Mouse (Mus musculus) cerebellum, adult 9-10 months (tissue): ENCODE data around the gene Olfr1396.

Experiments used
- DNase-seq: peaks from one replicate; pipeline ENCODE4 v3.0.0; 2022

Gene Olfr1396

DNA sequence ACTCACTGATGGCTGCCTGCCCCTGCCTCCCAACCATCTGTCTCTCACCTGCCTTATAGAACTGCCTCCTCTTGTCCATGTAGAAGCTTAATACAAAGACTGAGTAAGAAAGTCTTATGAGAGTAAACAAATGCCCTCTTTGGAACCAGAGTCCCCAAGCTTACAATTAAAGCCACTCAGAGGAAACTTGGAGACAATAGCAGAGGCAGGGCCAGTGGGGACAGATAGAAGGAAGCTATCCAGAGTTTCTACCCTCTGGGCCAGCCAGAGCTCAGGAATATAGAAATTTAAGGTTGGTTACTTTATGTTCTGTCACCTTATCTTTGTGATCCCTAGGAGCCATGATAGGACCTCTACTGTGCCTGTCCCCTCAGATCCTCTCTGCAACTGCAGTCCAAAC, at the start of gene Olfr1396:
Olfr1396 (minus strand) TSS at position 101 of the 400 bp plus-strand sequence.
- no peak for DNase-seq

DNA sequence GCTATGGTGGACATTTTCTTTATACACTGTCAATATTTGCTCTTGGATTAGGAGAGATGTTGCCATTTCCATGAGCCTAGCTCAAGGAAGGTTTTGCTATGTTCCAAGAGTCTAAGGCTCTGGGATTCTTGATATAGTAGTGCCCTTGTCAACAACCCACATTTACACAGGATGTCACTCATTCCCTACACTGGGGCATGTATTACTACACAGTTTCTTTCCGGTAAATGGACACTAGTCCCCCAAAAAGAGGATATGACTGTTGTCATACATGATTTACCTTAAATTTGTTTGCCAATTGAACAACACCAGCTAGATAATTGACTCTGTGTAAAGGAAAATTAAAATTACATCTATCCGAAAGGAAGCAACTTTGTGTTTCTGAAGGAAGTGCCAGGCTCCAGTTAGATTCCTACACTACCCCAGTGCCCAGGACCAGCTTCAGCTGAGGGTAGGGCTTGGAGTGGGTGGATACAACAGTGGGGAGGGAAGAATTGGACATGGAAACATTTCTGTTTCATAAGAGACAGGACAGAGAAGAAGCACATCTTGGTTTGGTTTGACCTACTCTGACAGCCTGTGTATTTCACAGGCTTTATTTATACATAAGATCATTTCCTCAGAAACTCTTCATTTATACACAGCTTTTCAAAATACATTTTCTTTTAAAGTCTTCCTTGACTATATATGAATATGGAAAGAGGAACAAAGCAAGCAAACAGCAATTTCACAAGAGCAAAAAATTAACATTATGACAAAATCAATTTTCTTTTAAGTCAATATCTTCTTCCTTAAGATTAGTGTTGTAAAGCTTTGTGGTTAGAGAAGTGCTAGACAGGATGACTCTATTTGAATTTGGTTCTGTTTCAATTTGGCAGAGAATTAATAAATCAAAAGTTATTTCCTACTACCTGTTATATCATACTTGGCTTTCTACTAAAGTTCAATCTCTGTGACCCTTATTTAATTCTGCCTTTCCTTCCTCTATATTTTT, 42.4 kb upstream of the Olfr1396 start:
- DNase-seq: no peak

DNA sequence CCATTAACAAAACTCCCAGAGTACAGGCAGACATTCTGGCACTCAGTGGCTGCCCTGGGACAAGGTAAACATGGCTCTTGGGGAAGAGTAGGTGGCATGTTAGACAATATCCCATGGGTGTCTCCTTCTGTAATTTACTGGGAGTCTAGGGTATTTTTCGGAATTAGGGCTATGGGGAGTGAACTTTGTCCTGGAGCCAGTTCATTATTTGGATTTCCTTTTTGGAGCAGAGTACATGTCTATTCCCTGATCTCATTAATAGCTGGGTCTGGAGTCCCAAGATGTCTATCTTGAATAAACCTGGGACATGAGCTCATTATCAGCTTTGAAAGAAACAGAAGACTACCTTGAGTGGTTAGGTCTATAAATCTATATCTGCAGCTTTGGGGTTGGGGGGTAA, 39.4 kb upstream of the Olfr1396 start, which contains the start of gene Olfr1394:
Olfr1394 (plus strand) TSS at position 301 of the 400 bp plus-strand sequence.
- no peak for DNase-seq

DNA sequence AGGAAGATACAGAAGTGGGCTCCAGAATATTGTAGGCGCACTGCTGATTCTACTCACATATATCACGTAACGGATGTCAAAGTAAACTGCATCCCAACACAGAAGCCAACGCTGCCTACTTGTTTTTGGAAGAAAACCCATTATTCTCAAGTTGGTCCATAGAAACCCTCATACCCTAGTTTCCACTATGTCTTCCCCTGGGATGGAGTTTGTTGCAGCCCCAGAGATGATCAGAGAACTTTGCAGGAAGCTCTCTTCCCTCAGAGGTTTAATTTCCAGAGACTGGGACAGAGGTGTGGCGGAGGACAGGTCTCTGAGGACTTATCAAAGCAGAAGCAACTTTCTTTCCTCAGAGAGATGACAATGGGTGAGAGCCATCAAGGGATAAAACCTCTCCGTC, 27.3 kb upstream of the Olfr1396 start, which contains the start of gene Olfr1395:
Olfr1395 (plus strand) TSS at position 301 of the 400 bp plus-strand sequence.
- no peak for DNase-seq

DNA sequence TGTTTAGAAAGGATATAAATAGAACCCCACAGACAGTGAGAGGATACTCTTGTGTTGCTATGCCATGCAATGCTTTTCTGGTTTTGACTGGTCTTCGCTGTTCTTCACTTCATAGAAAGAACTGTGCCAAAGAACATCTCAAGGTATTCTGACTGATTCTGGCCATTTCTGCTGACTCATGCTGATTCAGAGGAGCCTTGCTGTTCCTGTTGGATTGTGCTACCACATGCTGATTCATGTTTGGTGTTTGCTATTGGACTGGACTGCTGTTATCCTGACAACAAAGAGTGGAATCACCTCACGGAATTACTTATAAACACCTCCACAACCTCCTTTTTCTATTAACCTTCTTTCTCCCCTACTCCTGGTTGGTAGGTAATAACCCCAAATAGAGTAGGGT, 9.5 kb upstream of the Olfr1396 start:
- no peak for DNase-seq

DNA sequence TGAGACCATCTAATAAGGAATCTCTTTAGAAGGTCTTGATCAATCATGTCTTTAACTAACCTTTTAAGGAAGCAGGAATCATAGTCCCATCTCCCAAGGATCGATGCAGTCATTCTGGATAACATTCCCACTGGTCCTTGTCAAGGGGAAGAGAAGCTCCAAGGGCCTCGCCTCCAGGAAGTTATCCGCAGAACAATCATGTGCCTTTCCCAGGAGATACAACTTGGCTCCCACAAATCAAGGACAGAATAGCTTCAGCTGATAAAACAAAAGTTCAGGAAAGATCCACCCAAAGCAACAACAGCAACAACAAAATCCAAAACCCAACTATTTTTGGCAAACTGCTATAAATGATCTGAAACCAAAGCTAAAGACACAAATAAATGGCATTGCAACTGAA, 5.0 kb upstream of the Olfr1396 start:
- DNase-seq: no peak

DNA sequence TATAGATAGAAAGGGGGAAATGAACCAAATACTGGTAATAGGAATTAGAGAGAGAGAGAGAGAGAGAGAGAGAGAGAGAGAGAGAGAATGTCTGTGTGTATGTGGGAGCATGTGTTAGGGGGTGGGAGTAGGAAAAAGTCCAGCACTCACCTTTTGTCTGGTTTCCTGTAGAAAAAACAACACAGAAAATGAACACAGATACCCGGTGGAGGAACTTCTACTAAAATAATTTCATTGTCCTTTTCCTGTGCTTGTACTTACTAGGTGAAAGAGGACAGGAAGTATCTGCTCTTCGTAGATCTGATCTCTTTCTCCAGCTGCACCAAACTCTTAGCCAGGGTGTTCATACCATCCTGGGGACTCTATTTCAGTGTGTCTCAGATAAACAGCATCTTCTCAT, 516 bp downstream of the Olfr1396 start:
- no peak for DNase-seq

DNA sequence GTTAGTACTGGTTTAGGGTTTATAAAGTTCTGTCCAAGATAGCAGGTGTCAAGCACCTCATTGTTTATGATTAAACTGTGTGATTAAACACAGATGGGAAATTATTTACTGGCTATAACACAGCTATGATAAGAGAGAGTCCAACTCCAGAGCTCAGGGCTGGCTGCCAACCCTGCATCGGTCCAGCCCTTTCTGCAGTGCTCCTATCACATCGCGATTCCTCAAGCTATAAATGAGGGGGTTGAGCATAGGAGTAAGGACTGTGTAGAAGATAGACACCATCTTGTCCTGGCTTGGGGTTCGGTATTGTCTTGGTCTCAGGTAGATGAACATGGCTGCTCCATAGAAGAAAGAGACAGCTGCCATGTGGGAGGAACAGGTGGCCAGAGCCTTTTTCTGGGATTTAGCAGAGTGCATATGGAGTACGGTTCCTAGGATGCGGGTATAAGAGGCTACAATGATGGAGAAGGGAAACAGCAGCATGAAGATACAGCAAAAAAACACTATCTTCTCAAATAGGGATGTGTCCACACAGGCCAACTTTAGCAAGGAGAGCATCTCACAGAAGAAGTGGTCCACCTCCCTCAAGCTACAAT, 2.0 kb downstream of the Olfr1396 start:
- no peak for DNase-seq

DNA sequence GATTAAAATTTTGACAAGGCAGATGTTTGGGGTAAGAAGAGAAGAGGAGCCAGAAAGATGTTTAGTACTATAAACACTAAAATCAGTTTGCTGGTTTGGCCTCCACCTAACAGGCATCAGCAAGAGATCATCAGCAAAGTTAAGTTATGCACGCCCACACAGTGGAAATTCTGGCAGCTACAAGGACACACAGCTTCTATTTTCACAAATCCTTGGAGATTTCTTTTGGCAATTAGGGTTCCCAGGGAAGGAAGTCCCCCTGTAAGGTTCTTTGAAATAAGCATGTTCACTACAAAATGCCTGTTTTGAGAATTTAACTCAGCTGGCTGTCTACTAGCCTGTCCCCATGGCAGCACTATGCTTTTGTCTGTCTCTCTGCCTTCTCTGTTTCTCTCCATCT, 3.7 kb downstream of the Olfr1396 start:
- no peak for DNase-seq

DNA sequence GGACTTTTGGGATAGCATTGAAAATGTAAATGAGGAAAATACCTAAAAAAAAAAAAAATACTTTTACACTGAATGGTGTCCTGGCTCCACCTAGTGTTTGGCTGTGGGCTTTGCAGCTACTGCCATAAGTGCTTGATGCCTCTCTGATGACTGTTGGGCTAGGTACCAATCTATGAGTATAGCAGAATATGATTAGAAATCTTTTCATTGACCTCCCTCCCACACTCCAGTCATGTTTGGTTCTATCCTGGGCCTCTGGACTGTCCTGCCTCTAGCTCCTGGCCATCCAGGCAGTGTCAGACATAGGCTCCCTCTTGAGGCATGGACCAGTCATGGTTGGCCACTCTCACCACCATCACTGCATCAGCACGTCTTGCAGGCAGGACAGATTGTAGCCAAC, 5.8 kb downstream of the Olfr1396 start:
- no peak for DNase-seq

DNA sequence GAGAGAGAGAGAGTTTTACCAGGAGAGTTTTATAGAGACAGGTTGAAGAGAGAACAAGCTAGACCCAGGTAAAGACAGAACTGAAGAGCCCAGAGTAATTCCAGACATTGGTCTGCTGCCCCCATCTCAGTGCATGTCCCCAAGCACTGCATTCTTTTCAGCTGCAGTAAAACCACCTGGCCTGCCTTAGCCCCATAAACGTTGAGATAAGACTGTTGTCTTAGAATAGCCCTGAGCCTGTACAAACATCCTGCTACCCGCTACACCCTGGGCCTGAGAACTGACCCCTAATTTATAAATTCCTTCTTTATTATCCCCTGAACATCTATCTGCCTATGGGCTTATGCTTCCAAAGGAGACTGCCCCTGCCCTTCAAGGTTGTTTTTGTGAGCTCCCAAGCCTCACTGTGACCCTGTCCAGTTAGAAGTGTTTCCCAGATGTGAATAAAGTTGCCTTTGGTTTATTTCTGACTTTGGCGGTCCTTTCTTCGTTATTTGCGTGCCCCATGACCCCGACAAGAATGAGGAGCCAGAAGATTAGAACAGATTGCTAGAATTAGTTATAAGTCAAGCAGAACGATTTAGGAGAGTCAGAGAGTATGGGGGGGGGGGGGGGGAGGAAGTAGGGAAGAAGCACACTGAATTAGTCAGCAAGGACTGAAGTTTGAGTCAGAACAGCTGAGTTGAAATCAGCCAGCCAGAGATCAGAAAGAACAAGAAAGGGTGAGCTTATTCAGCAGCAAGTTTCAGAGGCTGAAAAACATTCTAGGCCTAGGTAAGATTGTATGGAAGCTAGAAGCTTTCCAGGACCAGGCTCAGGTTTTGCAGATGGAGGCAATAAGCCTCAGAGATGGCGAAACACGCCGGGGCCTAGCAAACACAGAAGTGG, 6.8 kb downstream of the Olfr1396 start:
- DNase-seq: no peak

DNA sequence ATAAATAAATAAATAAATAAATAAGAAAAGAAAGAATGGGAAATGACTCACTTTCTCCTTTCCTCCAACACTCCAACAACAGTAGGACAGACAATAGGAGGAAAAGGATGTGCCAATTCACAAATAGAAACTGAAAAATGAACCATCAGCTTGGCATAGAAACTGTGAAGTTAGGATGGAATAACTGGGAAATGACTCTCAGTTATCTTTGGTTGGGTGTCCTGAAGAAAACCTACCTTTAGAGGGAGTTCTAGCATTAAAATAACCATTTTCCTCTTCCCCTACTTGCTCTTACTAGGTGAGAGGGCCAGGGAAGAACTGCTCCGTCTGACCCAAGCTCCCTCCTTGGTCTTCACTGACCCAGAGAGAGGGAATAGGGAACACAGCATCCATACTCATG, 8.9 kb downstream of the Olfr1396 start:
- no peak for DNase-seq

DNA sequence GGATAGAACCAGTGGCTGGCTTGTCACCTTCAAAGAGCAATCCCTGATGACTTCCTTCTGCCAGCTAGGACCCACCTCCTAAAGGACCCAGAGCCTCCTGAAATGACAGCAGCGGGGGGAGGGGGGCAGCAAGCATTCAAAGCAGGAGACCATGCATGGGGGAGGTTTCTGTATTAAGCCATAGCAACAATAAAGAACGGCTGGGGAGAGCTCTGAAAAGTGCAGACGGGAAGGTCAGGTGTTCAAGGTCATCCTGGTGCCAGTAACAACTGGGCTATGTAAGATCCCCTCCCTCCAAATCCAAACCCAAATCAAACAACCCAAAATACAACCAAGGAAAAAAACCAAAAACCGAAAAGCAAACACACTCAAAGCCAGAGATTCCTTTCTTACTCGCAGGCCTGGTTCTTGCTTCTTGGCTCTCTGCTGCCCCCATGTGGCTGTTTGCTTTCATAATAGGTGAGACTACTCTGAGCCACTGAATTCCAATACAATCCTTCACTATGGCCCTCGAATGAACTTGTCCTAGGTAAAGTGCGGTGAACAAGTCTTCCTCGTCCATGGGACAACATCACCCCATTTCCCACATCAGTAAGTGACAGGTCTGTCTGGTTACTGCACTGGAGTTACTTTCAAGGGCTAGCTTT, 11.5 kb downstream of the Olfr1396 start:
- peak; percentile 74 for DNase-seq

DNA sequence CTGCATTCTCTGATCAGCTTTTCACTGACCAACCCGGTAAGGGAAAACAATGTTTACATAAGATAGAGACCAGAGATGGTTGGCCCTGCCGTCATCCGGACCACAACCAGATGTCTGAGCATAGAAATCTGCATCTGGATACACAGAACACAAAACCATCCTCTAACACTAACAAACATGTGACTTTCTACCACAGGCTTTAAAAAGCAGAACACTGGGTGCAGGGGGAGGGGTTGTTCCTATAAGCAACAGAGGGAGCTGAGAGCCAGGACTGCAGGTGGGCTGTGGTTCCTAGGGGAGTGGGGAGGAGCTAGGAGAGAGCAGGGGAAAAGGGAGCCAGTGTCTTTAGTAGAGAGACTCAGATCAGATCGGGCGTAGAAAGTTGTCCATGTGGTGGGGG, 13.2 kb downstream of the Olfr1396 start:
- DNase-seq: no peak

DNA sequence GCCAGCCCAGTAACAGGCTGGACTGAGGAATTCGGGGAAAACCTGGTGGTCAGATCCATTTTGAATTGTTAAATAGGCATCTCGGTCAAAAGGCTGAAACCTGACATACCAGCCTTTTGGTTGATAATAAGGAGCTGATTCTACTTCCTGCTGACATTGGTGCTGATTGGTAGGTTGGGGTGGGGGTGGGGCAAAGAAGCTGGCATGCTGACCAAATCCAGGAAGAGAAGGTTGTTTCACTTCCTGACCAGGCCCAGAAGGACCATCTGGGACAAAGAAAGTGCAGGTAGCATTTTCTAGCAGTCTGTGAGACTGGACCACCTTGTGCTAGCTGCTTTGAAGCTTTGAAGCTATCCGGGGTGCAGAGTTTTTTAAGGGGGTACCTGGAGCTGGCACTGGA, 14.3 kb downstream of the Olfr1396 start:
- DNase-seq: no peak

DNA sequence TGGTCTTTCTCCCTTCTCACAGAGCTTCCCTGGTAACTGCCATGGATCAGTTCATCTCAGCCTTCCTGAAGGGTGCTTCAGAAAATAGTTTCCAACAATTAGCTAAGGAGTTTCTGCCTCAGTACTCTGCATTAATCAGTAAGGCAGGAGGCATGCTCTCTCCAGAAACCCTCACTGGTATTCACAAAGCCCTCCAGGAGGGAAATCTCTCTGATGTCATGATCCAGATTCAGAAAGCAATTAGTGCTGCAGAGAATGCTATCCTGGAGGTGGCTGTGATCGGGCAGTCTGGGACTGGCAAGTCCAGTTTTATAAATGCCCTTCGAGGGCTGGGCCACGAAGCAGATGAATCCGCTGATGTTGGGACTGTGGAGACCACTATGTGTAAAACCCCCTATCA, 19.3 kb downstream of the Olfr1396 start:
- DNase-seq: no peak

DNA sequence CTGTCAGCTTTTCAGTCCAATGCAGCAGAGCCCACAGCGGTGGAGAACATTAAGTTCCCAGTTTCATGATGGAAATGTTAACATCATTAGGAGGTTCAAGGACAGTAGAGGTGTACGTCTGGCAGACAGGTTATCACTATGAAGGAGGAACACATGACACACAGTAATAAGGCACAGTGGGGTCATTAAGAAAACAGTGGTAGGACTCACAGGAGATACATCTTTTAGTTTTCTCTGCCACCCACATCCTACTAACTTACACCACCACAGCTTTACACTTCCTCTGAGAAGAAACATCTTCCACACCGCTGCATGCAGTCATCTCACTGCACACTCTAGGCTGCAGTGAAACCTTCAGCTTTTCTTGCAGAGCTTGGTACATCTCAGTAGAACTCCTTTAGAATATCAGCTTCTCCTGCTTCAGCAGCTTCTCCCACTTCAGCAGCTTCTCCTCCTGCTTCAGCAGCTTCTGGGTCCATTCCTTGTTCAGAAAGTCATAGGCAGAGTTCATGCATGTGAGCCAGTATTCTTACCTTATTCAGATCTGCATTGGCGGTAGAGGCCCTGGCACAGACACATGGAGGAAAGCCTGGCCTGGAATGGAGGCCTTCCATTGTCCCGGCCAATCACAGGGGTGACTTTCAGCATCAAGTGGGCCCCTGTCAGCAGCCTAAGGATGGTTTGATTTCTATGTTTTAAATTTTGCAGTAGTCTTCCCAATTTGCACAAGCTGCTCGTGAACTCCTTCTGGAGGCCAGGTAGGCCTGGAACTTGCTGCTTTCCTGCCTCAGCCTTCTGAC, 20.6 kb downstream of the Olfr1396 start:
- no peak for DNase-seq

DNA sequence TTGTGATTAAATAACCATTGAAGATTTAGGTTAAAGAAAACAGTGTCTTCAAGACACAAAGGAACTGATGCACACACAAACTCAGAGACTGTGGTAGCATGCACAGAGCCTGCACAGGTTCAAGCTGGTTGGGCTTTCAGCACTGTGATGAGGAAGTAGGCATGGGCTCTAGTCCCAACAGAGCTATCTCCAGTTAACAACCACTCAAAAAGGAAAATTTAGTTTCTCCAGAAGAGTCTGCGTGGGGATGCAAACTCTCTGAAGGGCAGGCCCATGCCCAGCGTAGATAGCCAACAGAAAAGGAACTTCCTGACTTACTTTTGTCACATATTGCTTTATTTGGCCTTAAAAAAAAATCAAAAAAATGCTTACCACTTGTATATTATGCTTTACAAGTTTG, 21.9 kb downstream of the Olfr1396 start:
- no peak for DNase-seq

DNA sequence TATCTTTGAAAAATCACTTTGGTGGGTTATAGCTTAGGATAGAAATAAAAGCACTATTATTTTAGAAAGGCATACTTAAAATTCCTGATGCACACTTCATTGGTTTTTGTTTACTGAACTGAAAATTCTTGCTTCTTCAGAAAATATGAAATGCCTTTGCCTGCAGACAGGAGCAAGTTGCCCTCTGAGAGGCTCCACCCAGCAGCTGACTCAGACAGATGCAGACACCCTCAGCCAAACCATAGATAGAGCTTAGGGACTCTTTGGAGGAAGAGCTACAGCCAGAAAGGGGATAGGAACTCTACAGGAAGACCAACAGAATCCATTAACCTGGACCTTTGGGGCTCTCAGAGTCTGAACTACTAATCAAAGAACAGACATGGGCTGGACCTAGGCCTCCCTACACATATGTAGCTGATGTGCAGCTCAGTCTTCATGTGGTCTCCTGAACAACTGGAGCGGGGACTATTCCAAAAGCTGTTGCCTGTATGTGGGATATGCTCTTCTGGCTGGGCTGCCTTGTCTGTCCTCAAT, 22.6 kb downstream of the Olfr1396 start:
- no peak for DNase-seq

DNA sequence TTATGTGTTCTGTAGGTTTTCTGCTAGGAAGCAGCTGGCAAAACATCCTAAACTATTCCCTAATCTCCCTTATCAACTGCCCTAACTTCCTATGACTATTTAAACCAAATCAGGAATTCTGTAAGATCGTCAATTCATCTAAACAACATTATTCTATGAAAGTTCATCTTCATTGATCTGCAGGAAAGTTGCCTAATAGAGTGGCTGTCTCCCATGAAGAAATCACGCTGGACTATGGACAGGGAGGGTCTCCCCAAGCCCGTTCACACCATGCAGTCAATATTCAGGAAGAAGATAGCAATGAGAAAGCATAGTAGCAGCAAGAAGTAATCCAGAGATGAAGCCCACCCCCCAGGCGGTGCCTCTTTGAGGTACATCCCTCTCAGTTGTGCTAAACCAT, 23.5 kb downstream of the Olfr1396 start:
- no peak for DNase-seq

DNA sequence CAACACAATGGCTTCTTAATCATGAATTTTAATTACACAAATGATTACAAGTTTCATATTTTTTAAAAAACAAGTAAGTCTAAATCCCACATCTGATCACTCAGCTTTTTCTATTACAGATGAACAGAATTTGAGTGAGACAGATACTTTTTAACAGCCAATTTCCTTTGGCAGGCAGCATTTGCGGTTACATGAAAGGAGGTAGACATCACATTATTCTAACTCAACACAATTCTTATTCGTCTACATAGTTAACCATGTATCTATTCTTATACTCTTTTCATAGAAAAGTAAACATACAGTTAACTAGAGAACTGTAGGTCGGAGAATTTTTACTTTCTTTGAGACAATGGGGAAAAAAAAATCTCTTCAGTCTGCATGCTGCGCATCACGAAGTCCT, 24.1 kb downstream of the Olfr1396 start:
- no peak for DNase-seq
